Mouse (Mus musculus): Measurements from ENCODE around the gene Glrx5. TPM values are rescaled to one million over a fixed set of nuclear protein-coding genes. Genes with fewer than 3 reads are reported as not detected.

Gene Glrx5
- total RNA-seq, 2 experiments from 2014 or later: 115 to 227 TPM

GRCm38 (mm10) chr12:105003158-105003557, 29.3 kb upstream of the Glrx5 start:
- DNase-seq (ENCODE audit: low spot score in 2 of 2): no peak

GRCm38 (mm10) chr12:105003715-105004114, 28.8 kb upstream of the Glrx5 start:
- DNase-seq (ENCODE audit: low spot score in 2 of 2): no peak

- DNase-seq (ENCODE audit: low spot score in 2 of 2): peak in 1 of 2 experiments; percentile 53
These were observed 27.4 kb upstream of the Glrx5 start for GRCm38 (mm10) chr12:105004956-105005714.

GRCm38 (mm10) chr12:105005715-105005972, 26.8 kb upstream of the Glrx5 start:
- DNase-seq (ENCODE audit: low spot score in 2 of 2): no peak

- no peak for DNase-seq (ENCODE audit: low spot score in 2 of 2)
These were observed 24.3 kb upstream of the Glrx5 start for GRCm38 (mm10) chr12:105008150-105008549.

DNA sequence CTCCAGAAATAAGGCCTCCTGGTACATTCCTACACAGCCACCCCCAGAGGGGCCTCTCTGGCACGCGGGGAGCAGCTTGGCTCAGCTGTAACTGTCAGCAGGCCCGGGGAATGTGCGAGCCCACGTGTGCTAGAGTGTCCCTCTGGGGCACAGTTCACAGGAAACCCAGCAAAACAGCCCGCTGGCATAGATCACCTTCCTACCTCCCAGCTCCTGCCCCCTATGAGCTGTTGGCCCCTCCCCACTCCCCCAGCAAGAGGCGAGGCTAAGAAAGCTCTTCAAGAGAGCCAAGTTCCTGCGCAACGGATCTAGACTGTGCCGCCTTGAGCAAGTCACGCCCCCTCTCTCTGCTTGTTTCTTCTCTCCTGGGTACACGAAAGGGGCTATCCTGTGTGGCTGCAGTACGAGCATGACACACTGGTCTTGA, 23.7 kb upstream of the Glrx5 start:
- no peak for DNase-seq (ENCODE audit: low spot score in 2 of 2)

- DNase-seq (ENCODE audit: low spot score in 2 of 2): peak; percentile 80 to 81
These were observed 22.9 kb upstream of the Glrx5 start, which contains the start of gene Syne3 for GRCm38 (mm10) chr12:105009370-105010212. Gene Syne3 (minus strand): TSS chr12:105009809.

GRCm38 (mm10) chr12:105010213-105010790, 22.2 kb upstream of the Glrx5 start:
- DNase-seq (ENCODE audit: low spot score in 2 of 2): no peak

DNA sequence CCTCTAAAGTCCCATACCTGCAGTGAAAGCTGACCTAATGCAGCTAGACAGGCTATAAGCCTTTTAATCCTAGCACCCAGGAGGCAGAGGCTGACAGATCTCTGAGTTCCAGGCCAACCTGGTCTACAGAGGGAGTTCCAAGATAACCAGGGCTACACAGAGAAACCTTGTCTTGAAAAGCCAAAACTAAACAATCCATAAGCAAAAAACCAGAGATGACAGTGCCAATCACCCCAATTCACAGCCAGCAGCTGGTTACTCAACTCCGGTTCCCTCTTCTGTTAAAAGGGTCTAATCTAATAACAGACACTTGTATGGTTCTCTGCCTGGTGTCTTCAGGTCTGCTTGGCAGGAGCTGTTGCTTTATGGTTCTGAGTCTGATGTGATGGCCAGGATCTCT, 20.9 kb upstream of the Glrx5 start:
- DNase-seq (ENCODE audit: low spot score in 2 of 2): no peak

DNA sequence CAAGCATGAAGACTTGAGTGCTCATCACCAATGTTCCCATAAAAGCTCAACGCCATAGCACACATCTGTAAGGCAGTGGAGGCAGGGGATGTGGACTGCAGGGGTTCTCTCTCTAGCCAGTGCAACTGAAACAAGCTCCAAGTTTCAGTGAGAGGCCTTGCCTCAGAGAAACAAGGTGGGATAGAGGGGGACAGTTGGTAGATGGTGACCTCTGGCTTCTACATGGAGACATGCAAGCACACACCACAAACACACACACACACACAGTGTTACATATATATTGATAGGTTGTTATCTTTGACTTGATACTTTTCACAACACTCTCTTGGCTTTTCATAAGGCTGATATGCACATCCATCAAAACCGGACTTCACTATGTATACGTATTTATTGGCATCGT, 20.2 kb upstream of the Glrx5 start:
- DNase-seq (ENCODE audit: low spot score in 2 of 2): no peak

GRCm38 (mm10) chr12:105013065-105013464, 19.4 kb upstream of the Glrx5 start:
- DNase-seq (ENCODE audit: low spot score in 2 of 2): peak; percentile 57 to 65

DNA sequence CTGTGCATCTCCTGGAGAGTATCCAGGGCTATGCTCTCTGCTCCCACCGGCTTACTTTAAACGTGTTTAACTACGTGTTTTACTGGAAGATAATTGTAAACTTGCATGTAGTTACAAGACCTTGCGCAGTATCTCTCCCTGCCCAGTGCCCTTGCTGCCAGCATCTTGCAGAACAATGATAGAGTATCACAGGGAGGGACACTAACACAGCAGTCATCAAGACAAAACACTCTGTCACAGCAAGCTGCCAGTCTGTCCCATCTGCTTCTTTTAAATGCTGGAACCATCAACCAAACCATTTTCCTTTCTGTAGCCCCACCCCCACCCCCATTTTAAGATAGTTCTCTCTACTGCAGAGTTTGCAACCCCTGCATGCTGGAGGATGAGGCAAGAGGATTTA, 16.3 kb upstream of the Glrx5 start:
- DNase-seq (ENCODE audit: low spot score in 2 of 2): no peak

DNA sequence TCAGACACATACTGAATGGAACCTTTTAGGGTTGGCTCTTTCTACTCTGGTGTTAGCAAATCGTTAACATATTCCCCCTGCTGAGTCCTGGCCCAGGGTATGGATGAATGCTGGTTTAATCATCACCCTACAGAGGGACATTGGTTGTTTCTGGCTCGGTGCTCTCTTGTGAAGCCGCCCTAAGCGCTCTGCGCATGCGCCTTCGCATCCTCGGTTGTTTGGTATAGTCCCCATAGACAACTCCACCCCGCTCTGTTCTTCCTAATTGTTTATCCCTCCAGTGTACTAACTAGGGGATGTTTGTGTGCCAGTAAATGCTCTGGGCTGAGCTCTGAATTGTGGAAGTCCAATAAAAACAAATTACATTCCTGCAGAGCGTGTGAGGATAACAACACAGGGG, 15.8 kb upstream of the Glrx5 start:
- DNase-seq (ENCODE audit: low spot score in 2 of 2): no peak

GRCm38 (mm10) chr12:105019359-105020219, 12.9 kb upstream of the Glrx5 start:
- DNase-seq (ENCODE audit: low spot score in 2 of 2): peak; percentile 61 to 73

DNA sequence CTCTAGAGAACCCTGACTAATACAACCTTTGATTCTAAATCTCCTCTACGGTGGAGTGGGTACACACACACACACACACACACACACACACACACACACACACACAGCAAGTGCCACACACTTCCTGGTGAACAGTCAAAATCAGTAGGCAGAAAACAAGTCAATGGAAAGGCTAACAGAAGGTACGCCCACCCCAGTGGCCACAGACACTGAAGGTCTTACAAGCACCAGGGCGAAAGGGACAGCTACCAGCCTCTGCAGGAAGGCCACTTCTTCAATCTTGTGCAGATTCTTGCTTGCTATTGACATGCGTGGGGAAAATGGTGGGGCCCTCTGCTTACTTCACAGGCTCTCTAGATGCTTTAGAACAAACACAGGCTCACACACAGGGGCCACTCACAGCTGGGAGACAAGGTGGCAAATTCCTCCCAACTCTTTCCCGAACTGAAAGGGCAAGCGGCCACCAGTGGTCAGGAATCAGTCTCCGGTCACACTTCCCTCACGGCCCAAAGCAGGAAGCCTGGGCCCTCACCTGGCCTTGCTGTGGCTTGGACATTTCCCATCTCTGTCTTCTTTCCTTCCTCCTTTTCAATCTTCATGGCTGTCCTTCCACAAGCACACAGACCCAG, 10.9 kb upstream of the Glrx5 start:
- DNase-seq (ENCODE audit: low spot score in 2 of 2): no peak

- DNase-seq (ENCODE audit: low spot score in 2 of 2): no peak
These were observed 10.3 kb upstream of the Glrx5 start for GRCm38 (mm10) chr12:105022141-105022540.

- DNase-seq (ENCODE audit: low spot score in 2 of 2): no peak
These were observed 9.7 kb upstream of the Glrx5 start for GRCm38 (mm10) chr12:105022776-105023175.

DNA sequence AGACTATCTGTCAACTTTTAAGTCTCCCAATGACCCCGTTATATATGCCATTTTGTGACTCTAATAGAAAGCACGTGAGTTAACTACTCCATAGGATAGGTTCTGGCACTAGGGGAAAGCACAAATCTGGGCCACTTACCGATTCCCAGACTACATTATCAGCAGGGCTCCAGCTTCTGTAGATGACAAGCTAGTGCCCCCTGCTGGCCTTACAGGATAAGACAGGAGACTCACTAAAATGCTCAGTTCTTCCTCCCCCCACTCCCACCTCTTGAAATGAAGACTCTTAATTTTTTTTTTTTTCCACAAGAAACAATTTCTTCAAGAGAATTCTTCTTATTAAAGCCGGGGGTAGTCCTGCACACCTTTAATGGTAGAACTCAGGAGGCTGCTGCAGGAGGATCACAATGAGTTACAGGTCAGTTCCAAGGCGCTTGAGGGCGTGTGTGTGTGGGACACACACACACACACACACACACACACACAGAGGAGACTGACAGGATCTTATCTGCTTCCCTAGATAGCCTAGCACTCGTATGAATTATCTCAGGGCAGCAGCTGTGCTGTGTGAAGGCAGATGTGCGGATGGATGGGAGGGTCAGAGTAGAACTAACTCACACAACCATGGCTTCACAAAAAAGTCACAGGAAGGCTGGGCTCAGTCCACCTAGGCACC, 7.1 kb upstream of the Glrx5 start:
- DNase-seq (ENCODE audit: low spot score in 2 of 2): peak; percentile 71 to 80

DNA sequence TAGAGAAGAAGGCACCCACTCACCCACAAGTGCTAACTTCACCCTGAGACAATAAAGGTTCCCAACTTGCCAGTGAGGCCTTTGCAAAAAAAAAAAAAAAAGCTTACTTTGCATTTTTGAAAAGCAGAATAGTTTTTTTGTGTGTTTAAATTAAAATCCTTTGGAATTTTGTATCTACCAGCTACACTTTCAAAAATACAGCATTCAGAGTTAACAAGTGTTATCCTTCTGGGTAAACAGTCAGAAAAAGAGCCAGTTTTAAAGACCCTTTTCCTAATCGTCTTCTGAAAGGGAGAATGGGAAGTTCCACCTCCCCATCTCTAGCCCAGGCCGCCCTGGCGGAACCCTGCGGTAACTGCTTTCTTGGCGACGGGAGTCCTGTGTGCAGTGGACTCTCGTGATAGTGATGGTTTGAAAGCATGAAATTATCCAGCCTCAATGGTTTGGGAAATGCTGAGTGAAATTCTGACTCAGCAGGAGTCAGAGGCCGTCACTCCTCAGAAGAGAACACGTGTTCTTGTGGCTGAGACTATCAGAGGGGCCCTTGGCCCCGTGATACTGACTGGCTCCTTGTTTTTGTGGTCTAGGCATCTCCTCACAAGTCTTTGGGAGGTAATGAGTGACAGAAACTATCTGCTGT, 6.4 kb upstream of the Glrx5 start:
- DNase-seq (ENCODE audit: low spot score in 2 of 2): no peak

Measured in adrenal gland, adult 18-20 months (tissue).